Mouse (Mus musculus): ENCODE results near the gene Traf3.
A peak's percentile ranks its signal among the peaks of the same experiment; 100 is the strongest.

Gene Traf3

DNA sequence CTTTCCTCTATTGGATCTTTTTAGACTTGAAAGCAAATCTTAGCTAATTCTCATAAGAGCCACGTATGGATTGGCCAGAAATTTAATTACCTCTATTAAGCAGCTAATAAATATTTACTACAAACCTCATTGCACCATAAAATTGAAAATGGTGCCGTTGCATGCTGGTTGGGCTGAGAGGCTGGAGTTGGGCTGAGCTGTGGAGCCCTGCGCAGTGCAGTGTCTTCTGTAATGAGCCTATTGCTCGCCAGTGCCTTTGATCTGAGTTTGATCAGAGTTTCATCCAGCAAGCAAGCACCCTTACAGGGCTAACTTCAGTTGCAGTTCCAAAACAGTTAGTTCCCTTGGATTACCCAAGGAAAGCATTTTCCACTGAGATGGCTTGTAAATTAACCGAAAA, 12.2 kb upstream of the Traf3 start:
- DNase-seq (ENCODE audit: low spot score), result no peak

DNA sequence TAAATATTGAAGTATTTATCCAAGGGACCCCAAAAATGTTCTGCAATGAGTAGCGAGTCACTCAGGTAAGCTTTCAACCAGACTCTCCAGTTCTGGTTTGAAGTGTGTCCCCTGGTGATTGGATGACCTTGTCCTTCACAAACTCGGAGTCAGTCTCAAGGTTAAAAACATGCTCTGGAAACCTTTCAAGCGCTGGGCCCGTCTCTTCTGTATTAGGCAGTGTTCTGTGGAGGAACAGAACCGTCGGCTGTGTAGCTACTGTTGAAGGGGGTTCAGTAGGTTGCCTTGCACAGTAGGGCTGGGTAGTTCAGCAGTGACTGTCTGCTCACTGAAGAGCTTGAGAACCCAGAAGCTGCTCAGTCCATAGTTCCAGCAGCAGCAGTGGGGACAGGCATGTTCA, 11.5 kb upstream of the Traf3 start:
- DNase-seq (ENCODE audit: low spot score), result no peak

DNA sequence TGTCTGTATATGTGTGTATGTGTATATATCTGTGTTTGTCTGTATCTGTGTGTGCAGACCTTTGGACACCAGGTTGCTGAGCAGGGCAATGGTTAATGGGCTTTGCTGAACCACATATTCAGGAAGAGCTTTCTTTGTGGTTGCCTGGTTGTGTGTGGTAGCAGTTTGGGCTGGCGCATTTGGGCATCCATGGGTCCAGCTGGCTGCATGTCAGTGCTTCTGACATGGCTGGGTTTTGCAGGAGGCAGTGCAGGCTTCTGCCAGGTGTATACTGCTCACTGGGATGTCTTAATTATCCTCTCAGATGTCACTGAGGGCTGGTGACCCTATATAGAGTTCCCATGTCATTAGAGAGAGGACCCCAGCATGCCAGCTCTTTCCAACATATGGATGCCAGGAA, 10.4 kb upstream of the Traf3 start:
- DNase-seq (ENCODE audit: low spot score), result no peak

DNA sequence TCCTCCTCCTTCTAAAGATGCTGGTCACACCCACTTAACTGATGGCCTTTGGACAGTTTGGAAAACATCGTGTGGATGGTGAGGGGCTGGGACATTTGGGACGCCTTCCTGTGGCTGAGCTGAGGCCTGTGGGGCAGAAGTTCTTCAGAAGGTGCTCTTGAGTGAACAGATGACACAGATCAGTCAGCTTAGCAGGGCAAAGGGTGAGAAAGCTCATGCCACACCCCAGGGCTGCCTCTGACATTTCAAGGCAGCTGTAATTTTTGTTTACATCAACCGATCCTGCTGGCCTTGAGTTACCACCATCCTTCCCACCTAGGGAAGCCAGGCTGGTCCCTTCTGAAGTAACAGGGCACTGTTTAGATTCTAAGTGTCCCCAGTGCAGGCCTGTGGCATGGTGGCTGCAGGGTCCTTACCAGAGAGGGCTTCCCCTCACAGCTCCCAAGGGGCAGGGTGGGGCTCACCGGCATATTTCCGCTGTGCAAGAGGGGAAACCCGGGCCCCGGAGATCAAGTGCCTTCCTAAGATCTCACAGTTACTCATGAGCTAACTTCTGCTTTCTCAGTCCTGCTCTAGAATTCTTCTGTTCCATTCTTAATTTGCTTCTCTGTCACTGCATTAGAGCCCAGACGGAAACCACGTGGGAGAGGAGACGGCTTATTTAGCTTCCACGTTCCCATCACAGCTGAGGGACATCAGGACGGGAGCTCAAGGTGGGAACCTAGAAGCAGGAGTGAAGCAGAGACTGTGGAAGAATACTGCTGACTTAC, 6.3 kb upstream of the Traf3 start:
- DNase-seq (ENCODE audit: low spot score), result no peak

DNA sequence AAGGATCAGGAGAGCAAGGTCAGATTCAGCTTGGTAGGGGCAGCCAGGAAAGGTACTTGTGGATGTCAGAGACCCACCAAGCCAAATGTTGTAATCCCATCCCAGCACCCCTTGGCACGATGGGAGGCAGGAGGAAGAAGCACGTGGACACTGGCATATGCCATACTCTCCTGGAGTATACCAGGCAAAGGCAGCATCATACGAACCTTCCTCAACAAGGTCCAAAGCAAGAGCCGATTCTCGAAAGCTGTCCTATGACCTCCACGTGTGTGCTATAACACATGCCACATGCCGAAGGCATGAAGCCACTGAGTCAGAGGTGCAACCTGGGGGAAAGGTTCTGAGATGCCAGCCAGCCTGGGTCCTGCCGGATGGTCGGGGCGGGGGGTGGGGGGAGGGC, 5.3 kb upstream of the Traf3 start:
- DNase-seq (ENCODE audit: low spot score), result no peak

DNA sequence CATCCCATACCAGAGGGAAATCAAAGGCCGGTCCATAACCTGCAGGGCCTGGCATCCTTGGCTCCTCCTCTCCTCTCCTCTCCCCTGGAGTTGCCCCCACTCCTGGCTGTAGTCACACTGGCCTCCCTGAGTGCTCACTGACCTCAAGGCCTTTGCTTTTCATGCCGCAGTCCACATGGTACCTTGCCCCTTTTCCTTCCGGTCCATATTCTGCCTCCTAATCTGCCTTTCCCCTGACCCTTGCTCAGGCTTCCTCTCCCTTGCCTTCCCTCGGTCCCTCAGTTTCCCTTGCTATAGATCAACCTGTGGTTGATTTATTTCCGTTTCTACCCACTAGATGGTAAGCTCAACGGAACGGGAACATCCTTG, 4.2 kb upstream of the Traf3 start:
- DNase-seq (ENCODE audit: low spot score), result no peak

DNA sequence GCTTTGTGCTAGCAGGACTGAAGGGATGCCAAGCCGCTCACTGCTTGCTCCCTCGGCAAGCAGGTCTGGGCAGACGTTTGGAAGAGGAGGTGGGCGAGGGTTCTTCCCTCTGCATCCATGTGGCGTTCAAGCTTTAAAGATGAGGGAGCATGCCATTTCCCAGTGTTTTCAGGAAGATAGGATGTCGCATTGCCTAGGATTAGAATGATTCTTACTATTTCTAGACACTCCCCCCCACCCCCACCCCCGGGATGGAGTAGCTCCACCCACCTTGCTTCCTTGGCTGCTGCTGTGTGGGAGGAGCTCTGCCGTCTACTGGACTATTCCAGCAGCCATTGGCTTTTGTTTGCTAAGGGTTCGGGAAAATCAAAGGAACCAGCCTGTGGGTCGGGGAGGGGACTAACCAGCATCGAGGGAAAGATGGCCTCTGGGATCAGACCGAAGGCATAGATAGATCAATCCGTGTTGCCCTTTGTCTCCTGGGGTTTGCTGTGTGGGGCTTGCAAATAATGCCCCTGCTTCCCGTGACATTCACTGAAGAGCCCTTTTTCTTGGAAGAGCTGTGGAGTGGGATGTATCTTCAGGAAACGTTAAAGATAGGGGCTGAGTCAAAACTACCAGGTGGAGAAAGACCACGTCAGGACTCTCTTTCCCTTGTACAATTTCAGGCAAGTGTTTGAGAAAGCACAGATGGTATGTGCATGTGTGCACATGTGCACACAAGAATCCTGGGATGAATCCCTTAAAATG, 3.7 kb upstream of the Traf3 start:
- no peak for DNase-seq (ENCODE audit: low spot score)

DNA sequence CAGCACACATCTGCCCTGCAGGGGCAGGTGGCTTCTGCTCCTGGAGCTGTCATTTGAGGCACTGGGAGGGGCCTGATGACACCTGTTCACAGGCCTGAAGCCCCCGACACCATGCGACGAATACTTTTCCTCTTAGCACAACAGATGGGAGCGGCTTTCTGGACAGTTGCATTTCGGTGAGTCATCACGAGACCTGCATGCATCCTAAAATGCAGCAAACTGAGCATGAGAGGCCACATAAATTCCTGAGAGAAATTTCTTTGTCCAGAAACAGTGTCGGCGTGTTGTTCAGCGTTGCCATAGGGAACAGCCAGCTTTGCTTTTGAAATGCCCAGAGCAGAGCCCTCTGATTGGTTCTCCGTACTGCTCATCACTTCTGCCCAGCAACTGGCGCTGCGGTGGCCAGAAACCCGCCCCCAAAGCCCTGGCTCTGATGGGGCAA, 1.8 kb upstream of the Traf3 start:
- DNase-seq (ENCODE audit: low spot score), result peak; percentile 66

DNA sequence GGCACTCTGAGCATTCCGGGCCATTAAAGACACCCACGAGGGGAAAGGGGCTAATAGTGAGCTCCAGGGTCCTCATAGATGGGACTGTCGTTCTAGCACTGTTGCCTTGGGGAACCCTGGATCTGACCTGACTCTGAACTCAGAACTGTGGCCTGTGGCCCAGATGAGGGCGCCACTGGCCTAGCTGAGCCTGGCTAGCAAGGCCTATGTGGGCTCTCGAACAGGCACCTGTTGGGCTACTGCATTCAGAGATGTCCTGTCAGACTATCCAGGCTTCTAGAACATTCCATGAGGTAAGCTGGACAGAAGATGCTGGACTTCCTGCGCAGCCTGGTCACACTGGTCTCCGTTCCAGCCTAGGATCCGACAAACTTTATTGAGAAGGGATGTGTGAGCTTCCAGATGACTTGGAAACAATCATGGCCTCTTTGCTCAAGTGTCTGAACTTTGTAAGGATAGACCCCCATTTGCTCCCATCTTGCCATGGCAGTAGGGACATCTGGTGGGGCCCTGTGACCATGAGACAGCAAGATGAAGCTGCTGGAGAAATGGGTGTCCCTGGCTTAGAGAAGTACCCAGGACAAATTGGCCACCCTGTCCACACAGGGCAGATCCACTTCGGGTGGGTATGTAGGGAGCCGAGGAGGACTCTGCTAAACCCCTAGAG, 891 bp upstream of the Traf3 start:
- no peak for DNase-seq (ENCODE audit: low spot score)

DNA sequence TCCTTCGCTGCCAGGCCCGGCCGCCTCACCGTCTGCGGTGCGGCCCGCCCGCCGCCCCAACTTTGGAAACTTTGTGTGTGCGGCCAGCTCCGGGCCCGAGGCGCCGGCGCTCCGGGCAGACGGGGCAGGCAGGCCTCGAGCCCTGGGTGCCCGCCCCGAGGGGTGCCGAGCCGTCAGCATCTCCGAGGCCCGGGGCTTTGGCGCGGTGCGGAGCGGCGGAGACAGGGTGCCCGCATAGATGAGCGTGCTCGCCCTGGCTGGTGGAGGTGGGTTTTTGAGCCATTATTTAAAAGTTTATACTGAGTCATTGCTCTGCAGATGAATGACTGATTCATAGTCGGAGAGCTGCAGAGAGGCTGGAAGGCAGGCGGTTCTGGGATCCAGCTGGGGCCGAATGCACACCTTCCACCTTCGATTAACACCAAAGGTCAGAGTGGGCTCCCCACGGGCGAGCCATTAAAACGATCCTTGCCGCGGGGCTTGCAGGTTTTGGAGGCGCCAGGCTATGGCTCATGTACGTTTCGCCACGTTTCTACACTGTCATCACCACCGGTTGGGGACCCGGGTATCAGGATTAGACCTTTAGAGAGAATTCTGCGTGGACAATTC, 615 bp downstream of the Traf3 start:
- DNase-seq (ENCODE audit: low spot score), result no peak

DNA sequence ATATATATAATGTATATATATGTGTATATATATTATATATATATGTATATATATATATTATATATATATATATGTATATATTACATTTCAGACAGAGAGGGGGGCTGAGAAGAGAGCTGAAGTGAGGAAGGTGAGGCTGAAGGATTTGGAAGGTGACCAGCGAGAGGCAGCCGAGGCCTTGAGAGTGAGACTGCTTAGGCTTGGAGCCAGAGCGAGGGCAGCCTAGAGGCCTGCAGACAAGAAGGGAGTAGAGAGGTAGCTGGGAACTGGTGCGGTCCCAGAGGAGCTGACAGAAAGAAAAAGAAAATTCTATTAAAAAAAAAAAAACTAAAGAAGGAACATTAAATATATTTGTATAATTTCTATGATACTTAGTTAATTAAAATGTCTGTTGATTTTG, 2.7 kb downstream of the Traf3 start:
- DNase-seq (ENCODE audit: low spot score), result no peak

DNA sequence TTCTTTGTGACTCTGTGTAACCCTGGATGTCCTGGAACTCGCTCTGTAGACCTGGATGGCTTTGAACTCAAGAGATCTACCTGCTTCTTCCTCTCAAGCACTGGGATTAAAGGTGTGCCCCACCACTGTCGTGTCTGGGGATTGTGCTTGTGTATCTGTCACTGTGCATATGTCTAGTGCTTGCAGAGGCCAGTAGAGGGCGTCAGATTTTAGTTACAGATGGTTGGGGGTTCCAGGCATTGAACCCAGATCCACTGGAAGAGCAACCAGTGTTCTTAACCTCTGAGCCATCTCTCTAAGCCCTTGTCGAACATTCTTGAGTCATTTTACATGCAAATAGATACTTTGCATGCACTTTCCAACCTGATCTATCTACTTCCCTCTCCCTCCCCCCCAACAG, 12.6 kb downstream of the Traf3 start:
- DNase-seq (ENCODE audit: low spot score), result no peak

DNA sequence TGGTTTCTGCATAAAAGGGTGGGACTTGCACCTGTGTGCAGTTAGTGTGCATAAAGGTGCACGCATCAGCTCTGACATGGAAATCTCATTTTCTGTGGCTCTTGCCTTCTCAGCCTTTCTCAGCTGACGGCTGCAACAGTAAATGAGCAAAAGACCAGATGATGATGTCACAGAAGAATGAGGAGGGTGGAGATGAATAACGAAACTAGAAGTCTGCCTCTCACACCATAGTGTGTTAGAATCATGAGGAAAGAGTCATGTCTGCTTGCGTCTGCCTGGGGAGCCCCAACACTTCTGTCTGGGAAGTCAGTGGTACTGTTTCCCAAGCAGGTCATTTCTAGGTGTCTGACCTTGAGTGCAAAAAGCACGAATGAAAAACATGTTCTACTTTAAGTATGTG, 15.7 kb downstream of the Traf3 start:
- DNase-seq (ENCODE audit: low spot score), result no peak

DNA sequence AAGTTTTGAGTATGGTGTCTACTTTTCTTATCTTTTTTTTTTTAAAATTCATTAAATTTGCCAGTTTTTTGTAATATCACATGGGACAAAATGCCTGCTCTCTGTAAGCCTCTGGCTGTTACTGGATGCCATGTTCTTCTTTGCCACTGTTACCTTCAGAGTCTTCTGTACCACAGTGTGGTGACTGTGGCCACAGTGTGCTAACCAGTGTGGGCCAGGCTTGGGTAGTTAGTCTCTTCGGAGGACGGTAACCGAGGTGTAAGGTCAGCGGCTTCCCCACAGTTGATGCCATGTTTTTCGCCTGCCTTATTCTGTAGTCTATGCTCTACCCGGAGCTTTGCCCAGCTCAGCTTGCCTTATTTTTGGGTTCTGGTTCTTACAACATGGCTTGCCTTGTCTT, 16.2 kb downstream of the Traf3 start:
- no peak for DNase-seq (ENCODE audit: low spot score)

DNA sequence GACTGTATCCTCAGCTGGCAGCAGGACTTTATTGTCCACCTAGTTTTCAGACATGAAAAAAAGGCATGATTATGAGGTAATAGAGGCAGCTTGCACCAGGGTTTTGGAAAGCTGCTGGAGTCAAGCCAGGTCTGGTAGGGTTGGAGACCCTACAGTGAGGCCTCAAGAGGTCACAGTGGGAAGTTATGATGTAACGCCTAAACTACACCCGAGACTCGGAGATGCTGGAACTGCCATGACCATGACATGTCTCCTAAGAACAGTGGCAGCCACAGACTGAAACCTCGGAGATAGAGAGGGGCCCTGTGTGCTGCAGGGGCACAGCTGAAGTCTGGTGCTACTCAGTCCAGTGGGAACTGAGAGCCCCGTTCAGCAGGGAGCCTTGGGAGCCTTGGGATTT, 18.3 kb downstream of the Traf3 start, which contains the start of gene 4930595D18Rik:
4930595D18Rik (minus strand) TSS at position 16 of the 400 bp plus-strand sequence.
- DNase-seq (ENCODE audit: low spot score), result no peak

DNA sequence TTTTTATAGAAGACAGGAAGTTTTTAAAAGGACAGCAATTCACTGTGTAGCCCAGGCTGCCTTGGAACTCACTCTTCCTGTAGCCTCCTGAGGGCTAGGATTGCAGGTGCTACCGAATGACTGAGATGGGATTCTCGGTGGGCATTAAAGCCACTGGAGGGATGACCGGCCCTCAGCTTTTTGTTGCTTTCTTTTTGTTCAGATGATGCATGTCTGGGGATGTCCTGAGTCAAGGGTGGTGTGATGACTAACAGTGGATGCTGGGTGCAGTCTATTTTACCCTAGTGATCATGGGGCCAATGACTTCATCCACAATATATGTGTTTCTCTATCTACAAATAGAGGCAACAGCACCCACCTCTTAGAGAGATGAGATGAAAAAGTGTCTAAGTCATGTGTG, 20.8 kb downstream of the Traf3 start:
- DNase-seq (ENCODE audit: low spot score), result no peak

DNA sequence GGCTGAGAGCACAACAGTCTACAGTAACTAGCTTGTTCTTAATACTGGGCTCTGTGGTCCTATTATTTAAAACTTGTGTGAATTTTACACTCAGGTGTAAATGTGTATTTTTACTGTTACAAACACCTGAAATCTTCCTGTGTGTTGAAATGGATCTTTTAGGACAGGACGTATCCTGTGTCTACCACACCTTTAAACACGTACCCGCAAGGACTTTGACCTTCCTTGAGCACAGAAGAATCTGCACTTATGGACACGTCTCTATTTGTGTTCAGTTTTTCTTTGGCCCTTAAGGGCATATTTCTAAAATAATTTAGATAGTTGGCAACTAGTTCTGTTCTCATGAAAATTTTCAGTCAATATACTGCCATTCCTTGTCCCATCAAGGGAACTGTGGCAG, 22.1 kb downstream of the Traf3 start:
- DNase-seq (ENCODE audit: low spot score), result no peak

DNA sequence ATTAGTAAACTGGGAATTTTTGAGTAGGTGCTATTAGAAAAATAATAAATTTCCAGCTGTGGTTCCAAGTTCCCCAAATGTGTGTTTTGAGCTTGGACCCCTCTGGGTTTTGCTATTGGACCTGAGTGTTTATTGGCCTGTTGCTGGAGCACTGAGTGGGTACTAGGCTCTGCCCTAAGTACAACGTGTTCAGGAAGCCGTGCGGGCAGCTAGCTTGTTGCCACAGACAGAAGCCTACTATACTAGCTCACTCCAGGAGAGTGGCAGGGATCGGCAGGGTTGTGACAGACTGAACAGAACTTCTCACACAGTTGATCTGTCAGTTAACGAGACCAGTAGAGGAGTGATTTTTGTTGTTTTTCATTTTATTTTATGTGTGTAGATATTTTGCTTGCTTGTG, 24.2 kb downstream of the Traf3 start:
- no peak for DNase-seq (ENCODE audit: low spot score)

DNA sequence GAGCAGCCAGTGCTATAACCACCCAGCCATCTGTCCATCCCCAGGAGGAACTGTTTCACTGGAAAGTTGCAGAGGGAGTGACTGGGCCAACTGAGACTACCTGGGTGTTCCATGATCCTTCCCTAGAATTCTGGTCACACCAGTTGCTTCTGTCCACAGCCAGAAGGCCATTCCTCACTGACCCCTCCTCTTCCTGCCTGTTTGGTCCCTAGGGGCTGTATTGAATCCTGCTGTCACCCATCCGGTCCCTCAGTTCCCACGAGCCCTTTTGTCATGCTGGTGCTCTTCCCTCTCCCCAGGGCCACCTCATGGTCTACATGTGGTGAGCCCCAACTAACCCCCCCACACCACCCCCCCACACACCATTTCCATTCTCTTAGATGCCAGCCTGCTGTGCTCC, 24.7 kb downstream of the Traf3 start:
- no peak for DNase-seq (ENCODE audit: low spot score)

DNA sequence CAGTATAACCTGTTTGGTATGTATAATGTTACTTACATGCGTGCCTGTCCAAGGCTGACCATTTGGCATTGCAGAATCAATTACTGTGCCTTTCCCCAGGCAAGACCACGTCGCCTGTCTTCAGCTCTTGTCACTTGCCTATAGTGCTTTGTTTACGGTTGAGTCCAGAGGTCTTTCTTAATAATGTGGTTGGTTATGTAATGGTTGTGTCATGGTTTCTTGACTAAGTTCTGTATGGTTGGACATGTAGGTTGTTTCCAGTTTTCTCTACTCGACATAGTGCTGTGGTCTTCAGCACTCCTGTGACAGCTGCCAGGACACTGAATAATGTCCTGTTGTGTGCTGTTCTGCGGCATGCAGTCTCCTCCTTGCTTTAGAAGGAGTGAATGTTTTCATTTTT, 26.6 kb downstream of the Traf3 start:
- no peak for DNase-seq (ENCODE audit: low spot score)

DNA sequence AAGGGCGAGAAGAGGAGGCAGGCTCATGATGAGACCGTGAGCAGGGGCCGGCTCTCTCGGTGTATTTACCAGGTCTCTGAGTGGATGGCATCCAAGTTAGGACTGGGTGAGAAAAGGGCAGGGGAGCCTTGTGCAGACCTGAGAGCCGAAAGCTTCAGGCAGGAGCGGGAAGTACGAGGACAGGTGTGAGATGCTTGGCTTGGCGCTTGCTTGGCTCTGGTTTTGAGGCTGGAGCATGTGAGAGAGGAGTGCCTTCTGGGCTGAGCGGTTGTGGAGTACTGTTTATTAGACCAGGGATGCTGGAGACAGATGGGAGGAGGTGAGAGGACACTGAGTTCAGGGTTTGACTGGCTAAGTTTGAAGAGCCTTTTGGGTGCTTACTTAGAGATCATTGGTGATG, 27.2 kb downstream of the Traf3 start:
- no peak for DNase-seq (ENCODE audit: low spot score)

DNA sequence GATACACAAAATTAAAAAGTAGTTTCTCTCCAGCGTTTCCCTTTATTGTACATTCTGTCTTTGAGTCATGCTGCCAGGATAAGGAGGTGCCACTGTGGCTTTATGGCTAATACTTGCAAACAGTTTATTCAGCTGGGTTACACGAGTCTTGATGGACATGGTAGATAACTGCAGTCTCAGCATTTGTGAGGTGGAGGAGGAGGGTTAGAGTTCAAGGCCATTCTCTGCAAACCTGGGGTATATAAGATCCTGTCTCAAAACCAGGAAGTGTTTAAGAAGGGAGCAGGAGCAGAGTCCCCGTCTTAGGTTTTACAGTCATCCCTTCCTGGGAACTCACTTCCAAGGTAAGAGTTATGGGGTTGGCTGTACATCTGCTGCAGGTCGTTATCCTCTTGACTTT, 30.4 kb downstream of the Traf3 start:
- DNase-seq (ENCODE audit: low spot score), result no peak

DNA sequence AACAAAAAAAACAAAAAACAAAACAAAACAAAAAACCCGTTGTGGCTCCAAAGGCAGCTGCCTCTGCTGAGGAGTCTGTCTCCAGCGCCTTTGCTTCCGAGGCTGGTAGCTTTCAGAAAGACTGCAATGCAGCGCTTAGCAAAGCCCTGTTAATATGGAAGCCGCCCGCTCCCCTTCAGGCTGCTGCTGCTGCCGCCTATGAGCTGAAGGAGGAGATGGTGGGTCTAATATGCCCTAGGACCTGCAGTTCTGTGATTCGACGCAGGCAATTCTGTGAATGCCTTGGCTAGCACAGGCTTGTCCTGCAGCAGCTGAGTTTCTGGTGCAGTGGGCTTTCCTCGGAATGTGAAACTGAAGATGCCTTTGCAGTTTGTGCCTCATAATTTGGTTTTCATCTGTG, 36.9 kb downstream of the Traf3 start:
- no peak for DNase-seq (ENCODE audit: low spot score)

Measured in urinary bladder, postnatal 10 days (tissue).